Mouse (Mus musculus) NIH3T3 (cell line): ENCODE measurements around the gene B830017H08Rik.
A peak's percentile ranks its signal among the peaks of the same experiment; 100 is the strongest.

ENCODE experiments used
- DNase-seq: peaks from one replicate; pipeline ENCODE4 v3.0.0-alpha.2; 2012; ENCODE audit warnings: low read depth

B830017H08Rik gene

GRCm38 (mm10) chr16:17809711-17810110 is 23.2 kb upstream of the B830017H08Rik start:
- peak; percentile 96 for DNase-seq

- DNase-seq = peak; percentile 80
Measured at GRCm38 (mm10) chr16:17812120-17812519, 20.8 kb upstream of the B830017H08Rik start.

- no peak for DNase-seq
Measured at GRCm38 (mm10) chr16:17813173-17813572, 19.7 kb upstream of the B830017H08Rik start.

GRCm38 (mm10) chr16:17815411-17816402 is 17.2 kb upstream of the B830017H08Rik start:
- DNase-seq = peak; percentile 50

- peak; percentile 57 for DNase-seq
Measured at GRCm38 (mm10) chr16:17816528-17816927, 16.4 kb upstream of the B830017H08Rik start.

- no peak for DNase-seq
Measured at GRCm38 (mm10) chr16:17826500-17826899, 6.4 kb upstream of the B830017H08Rik start.

- DNase-seq = no peak
Measured at GRCm38 (mm10) chr16:17828229-17828628, 4.7 kb upstream of the B830017H08Rik start.

- DNase-seq = no peak
Measured at GRCm38 (mm10) chr16:17828867-17829266, 4.1 kb upstream of the B830017H08Rik start.

- DNase-seq = no peak
Measured at GRCm38 (mm10) chr16:17830385-17831178, 2.3 kb upstream of the B830017H08Rik start.

GRCm38 (mm10) chr16:17831781-17832180 is 1.1 kb upstream of the B830017H08Rik start:
- DNase-seq = peak; percentile 50

- no peak for DNase-seq
Measured at GRCm38 (mm10) chr16:17833321-17833680, 380 bp downstream of the B830017H08Rik start.

- no peak for DNase-seq
Measured at GRCm38 (mm10) chr16:17833681-17834399, 919 bp downstream of the B830017H08Rik start.

GRCm38 (mm10) chr16:17834543-17834942 is 1.6 kb downstream of the B830017H08Rik start:
- no peak for DNase-seq

GRCm38 (mm10) chr16:17835481-17835880 is 2.6 kb downstream of the B830017H08Rik start:
- DNase-seq = no peak

- DNase-seq = no peak
Measured at GRCm38 (mm10) chr16:17838051-17838450, 5.1 kb downstream of the B830017H08Rik start, which contains the start of gene Car15. Car15 (minus strand) TSS chr16:17838364.

GRCm38 (mm10) chr16:17839976-17840375 is 7.1 kb downstream of the B830017H08Rik start:
- DNase-seq = no peak

GRCm38 (mm10) chr16:17842437-17842836 is 9.5 kb downstream of the B830017H08Rik start:
- DNase-seq = no peak

GRCm38 (mm10) chr16:17843701-17844365 is 10.9 kb downstream of the B830017H08Rik start:
- DNase-seq = no peak

- no peak for DNase-seq
Measured at GRCm38 (mm10) chr16:17848431-17848830, 15.5 kb downstream of the B830017H08Rik start.

GRCm38 (mm10) chr16:17848928-17849327 is 16.0 kb downstream of the B830017H08Rik start:
- DNase-seq = peak; percentile 87

GRCm38 (mm10) chr16:17849486-17849885 is 16.6 kb downstream of the B830017H08Rik start:
- DNase-seq = no peak
